Mouse (Mus musculus): ENCODE data around the gene Cfap157.

DNA sequence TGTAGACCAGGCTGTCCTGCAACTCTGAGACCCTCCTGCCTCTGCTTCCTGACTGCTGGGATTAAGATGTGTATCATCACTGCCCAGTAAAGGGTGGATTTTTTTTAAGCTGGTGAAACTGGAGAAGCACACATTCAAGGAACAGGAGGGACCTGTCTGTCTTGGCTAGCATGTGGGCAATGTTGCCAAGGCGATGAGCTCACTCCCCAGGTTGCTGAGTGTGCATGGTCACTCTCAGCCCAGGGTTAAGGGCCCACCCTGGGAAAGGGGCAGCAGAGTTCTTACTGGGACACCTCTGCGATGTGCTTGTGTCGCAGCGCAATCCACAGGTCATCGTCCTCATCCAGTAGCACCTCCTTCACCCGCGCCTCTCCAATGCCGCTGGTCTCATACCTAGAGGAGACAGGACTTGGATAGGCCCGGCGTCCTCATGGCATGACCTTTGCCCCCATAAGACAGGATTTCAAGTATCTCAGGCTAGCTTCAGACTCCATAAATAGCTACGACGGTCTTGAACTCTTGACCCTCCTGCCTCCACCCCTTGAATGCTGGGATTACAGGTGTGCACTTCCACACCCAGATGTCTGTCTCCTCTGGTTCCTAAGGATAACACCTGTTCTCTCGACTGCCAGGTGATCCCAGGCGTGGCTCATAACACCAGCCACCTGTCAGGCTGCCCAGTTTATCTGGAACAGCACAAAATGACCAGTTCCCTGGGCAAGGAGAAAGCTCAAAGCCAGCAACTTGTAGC lies 24.8 kb upstream of the Cfap157 start:
- TF ChIP-seq EP300 (IDR thresholded peaks at IDR 0.05; ENCODE audit: low read depth) (no peak), CTCF (IDR thresholded peaks at IDR 0.05; ENCODE audit: low read depth) (no peak)

Data from heart, postnatal 0 days (tissue).